Mouse (Mus musculus): ENCODE results near the gene Gm6169.
"Not testable (repeated sequence)": the region's sequence is repeated elsewhere in the genome, so short reads cannot be mapped to it uniquely, and the experiment has no call there.

Gene Gm6169

DNA sequence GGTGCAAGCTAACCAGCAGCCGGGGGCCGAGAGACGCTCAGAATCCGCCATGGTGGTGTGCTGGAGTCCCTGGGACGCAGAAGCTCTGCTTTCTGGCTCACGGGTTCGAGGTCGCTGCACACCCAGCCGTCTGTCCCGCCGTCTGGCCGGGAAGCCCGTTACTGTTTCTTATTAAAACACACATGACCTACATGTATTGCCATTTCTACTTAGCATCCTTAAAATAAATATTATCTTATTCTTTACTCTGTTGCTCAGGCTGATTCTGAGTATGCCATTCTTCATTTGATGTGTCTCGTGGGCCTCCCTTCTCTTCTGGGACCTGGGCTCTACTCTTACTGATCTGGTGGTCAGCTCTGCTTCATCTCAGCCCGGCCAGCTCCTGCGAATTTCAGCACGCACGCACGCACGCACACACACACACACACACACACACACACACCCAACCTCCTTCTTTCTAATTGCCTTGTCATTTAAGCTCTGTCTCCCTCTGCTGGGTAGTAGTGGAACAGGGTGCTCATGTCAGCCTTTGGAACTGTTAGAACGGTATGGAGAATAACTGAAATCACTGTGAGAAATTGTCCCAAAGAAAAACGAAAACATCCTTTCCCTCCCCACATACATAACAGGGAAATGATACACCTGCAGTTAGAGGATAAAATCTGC lies at the start of gene Gm6169:
TSS of gene Gm6169 (minus strand) at position 51 of the 666 bp plus-strand sequence.
- DNase-seq (ENCODE audit: low read depth, low spot score), result peak; percentile 86

DNA sequence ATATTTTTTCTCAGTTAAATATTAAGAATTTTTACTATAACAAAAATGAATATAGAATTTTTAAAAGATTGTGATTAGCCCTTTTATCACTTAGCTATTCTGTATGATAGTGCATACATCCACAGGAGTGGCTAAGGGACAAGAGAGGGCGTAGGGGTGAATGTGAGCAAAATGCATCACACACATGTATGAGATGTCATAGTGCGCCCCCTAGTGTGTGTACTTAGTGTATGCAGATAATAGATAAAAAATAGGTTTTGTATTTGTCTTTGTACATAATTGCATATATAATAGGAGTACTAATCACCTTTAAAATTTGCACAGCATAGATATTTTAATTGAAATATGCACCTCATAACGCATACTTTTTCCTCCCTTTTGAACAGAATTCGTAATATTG lies 46.8 kb upstream of the Gm6169 start:
- DNase-seq (ENCODE audit: low read depth, low spot score), result peak; percentile 62

GRCm38 (mm10) chr13:97142321-97142720 lies 43.3 kb upstream of the Gm6169 start:
- no peak for DNase-seq (ENCODE audit: low read depth, low spot score)

- not testable (repeated sequence) for DNase-seq (ENCODE audit: low read depth, low spot score)
Observed at GRCm38 (mm10) chr13:97138404-97138931, 39.4 kb upstream of the Gm6169 start.

- peak; percentile 99 for DNase-seq (ENCODE audit: low read depth, low spot score)
Observed at GRCm38 (mm10) chr13:97137466-97138400, 38.7 kb upstream of the Gm6169 start, which contains the start of the genes Gfm2 and Nsa2. Gene Gfm2, plus strand, starts transcription at chr13:97137937. Gene Nsa2, minus strand, starts transcription at chr13:97137937.

DNA sequence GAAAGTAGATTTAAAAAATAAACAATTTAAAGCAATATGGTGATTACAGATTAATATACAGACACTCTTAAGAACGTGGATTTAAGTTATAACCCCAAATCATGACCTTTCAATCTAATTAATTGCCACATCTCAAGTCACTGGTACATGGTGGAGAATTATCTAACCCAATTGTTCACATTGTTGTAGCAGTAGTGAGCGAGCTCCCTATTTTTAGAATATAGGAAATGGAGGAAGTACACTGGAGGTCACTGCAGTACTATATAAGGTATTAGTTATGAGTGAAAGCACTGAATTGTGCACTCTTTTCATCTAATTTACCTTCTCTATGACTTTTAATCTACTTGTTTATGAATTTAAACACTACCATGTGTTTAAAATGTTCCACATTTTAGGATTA lies 31.4 kb upstream of the Gm6169 start:
- DNase-seq (ENCODE audit: low read depth, low spot score), result not testable (repeated sequence)

GRCm38 (mm10) chr13:97129654-97130053 lies 30.6 kb upstream of the Gm6169 start:
- DNase-seq (ENCODE audit: low read depth, low spot score), result not testable (repeated sequence)

DNA sequence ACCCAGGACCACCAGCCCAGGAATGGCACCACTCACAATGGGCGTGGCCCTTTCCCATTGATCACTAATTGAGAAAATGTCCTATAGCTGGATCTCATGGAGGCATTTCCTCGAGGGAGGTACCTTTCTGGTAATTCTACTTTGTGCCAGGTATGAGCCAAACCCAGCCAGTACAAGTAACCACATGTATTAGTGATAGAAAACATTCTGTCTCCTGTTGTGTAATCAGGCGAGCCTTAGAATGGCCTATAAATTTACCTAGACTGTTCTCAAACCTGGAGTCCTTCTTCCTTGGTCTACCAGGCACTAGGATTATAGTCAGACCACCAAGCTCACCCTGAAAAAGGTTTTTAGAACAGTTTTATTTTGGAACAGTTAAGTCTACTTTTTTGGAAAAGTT lies 22.3 kb upstream of the Gm6169 start:
- DNase-seq (ENCODE audit: low read depth, low spot score), result no peak

- no peak for DNase-seq (ENCODE audit: low read depth, low spot score)
Observed at GRCm38 (mm10) chr13:97109046-97109445, 10.0 kb upstream of the Gm6169 start.

DNA sequence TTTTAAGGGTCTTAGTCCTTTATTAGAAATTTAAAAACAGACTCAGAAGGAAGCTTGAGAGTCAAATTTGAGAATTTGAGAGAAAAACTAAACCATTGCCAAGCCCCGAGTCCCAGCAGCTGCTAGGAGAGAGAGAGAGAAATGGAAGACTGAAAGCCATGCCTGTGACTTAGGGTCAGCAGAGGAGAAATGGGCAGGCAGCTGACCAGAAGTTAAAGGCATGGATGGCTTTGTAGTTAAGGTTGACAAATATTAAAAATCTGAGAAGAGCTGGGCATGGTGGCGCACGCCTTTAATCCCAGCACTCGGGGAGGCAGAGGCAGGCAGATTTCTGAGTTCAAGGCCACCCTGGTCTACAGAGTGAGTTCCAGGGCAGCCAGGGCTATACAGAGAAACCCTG lies 8.7 kb upstream of the Gm6169 start:
- not testable (repeated sequence) for DNase-seq (ENCODE audit: low read depth, low spot score)

DNA sequence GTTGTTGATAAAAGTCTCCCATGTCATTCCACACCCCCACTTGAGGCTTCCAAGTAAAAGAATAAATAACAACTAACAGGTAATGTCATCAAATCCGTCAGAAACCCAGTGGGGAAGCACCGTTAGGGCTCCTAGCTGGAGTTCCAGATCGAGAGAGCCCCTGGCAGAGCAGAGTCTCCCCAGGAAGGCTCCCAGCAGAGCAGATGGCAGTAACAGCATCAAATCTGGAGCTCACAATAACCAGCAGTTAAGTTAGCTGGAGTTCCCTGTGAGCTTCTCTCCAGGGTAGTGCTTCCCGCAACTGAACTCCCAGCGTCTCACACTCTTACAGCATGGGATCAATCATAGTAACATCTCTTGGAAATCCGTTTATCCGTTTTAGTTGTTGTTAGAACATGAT lies 6.0 kb upstream of the Gm6169 start:
- DNase-seq (ENCODE audit: low read depth, low spot score), result peak; percentile 26

GRCm38 (mm10) chr13:97095726-97096125 lies 3.3 kb downstream of the Gm6169 start:
- DNase-seq (ENCODE audit: low read depth, low spot score), result peak; percentile 51

DNA sequence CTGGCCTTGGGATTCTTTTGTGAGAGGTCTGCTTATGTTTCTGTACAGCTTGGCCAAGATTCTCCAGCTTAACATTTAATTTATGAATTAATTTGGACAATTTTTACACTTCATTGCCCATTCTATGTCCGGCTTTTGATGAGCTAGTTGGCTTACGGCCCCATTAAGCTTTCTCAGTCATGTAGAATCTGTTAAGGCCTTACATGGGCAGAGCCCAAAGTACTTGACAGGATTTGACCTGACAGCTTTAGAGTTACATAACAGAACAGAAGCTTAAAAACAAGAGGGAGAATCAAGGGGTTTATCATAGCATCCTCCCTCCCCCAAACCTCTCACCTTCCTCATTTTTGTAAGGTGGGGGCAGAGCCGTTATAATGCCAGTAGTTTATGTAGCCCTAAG lies 10.9 kb downstream of the Gm6169 start:
- no peak for DNase-seq (ENCODE audit: low read depth, low spot score)

- DNase-seq (ENCODE audit: low read depth, low spot score), result no peak
Observed at GRCm38 (mm10) chr13:97087421-97087820, 11.6 kb downstream of the Gm6169 start.

DNA sequence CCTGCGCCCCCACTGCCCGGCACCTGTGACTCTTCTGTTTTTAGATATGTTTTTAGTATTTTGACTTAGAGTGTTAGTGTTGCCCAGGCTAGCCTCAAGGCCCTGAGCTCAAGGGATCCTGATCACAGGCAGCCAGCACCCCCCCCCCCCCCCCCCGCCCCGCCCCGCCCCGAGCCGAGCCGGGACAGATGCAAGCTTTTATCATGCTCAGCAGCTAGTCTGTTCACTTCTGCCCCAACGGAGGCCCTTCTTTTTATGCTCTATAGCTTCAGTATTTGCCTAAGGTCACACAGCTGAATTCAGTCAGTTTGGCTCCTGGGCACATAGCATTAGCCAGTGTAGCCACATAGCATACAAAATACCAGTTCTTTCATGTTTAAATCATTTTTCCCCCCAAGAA lies 12.7 kb downstream of the Gm6169 start:
- DNase-seq (ENCODE audit: low read depth, low spot score), result no peak

GRCm38 (mm10) chr13:97082432-97082831 lies 16.6 kb downstream of the Gm6169 start:
- no peak for DNase-seq (ENCODE audit: low read depth, low spot score)

DNA sequence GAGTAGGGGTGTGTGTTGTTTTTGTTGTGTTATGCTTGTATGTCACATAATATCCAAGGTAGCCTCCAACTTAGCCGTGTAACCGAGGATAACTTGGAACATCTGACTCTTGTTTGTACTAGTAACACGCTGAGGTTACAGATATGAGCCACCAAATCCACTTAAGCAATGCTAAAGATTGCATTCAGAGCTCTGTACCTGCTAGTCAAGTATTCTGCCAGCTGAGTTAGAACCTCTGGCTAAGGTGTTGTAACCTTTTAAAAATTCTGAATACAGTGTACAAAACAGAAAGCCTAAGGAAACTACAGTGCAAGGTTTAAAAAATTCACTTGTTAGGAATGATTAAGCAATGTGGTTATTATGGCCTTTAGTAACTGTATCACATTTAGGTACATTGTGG lies 18.4 kb downstream of the Gm6169 start:
- DNase-seq (ENCODE audit: low read depth, low spot score), result no peak

- DNase-seq (ENCODE audit: low read depth, low spot score), result peak; percentile 93
Observed at GRCm38 (mm10) chr13:97080201-97080600, 18.8 kb downstream of the Gm6169 start.

GRCm38 (mm10) chr13:97077556-97077955 lies 21.5 kb downstream of the Gm6169 start:
- DNase-seq (ENCODE audit: low read depth, low spot score), result no peak

- DNase-seq (ENCODE audit: low read depth, low spot score), result no peak
Observed at GRCm38 (mm10) chr13:97073497-97073896, 25.5 kb downstream of the Gm6169 start.

DNA sequence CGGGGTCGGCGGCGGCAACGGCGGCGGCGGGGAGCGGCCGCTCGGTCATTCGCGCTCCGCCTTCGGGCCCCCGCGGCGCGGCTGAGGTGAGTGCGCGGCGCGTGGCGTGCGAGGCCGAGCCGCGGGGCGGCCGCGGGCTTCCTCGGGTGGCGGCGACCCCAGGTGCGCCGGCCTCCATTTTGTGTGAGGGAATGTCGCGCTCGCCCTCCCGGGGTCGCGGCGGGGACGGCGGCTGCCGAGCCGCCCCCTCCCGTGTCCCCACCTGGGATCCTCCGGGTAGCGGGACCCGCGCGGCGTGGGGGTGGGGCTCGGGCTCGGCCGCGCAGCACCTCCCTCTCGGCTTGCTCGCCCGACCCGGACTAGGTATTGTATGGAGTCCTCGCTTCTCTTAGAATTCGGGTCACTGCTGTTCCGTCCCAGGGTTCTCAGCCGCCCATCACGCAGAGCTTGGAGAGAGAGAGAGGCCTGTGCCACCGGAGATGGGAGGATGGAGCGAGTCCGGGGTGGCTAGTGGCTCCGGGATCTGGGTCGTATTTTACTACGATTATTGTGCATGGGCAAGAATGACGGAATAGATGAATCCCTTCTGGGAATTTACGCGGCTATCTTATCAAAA lies 27.3 kb downstream of the Gm6169 start:
- peak; percentile 72 for DNase-seq (ENCODE audit: low read depth, low spot score)

All from brain, adult 2 months (tissue).